Mouse (Mus musculus) kidney, adult 11 months (tissue): ENCODE results near the gene Islr.

Source experiments
- DNase-seq: peaks from one replicate; pipeline ENCODE4 v3.0.0; 2022

The Islr gene

DNA sequence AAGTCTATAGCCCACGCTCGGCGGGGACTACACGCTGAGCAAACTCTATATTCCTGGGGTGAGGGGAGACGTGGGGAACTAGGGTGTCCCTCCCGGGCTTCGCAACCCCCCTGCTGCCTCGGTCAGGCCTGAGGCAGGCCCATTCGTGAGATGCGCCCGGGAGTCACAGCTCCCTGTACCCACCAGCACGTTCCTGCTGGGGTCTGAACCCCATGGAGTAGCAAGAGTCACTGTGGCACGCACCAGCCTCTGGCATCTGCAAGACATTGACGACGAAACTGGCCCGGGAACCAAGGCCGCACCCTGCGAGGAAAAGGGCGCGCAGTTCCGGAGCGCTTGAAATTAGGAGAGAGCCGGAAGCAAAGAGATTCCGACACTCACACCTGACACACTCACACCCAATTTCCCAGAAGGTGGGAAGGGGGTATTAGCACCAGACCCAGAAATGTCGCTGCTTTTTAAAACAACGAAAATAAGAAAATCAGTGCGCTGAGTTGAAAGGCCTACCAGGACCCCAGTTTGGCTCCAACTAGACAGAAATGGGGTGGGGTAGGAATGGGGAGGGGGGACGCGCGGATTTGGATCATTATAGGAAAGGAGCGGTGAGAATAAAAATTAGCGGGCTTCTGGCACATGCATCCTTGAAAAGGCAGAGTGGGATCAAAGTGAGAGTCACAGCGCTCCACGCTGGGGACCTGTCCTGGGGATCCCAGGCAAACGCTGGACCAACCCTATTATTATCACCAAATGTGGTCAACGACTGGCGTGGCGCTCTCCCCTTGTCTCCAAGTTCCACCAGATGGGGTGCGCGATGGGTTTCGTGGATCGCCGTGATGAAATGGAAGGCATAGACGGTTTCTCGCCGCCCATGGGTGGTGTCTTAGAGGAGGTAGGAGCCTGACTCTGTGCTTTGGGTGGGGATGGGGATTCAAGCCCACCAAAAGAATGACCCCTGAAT is 7.2 kb downstream of the Islr start:
- DNase-seq, result no peak

DNA sequence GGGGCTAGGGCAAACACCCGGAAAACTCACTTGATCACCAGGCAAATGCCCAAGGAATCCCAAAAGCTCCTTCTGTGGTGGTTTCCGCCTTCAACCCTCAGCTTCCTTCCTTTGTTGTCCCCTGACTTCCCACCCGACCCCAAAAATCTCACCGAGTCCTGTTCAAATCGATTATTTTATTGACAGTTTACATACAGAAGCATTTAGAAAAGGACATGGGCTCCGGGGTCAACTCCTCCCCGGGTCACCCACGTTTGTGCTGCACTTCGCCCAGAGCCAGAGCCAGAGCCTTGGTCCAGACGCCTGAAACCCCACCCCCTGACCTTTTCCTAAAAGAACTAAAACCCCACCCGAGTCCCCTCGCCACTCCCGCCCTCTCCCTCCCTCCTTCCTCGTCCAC is 8.0 kb downstream of the Islr start:
- DNase-seq, result no peak

DNA sequence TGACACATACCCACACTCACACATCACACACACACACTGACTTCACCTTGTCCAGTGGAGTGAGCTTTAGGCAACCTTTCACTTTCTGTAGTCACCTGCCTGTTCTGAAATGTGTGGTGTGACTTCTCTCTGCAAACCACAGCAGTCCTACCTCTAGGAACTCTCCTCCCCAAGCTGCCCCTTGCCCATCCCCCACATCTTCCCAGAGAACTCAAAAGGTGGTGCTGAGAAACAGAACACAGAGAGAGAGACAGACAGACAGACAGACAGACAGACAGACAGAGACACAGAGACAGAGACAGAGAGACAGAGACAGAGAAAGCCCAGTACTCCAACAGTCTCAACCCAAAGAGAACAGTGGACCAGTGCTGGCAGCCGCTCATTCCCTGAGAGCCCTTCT is 8.4 kb downstream of the Islr start:
- DNase-seq, result no peak

DNA sequence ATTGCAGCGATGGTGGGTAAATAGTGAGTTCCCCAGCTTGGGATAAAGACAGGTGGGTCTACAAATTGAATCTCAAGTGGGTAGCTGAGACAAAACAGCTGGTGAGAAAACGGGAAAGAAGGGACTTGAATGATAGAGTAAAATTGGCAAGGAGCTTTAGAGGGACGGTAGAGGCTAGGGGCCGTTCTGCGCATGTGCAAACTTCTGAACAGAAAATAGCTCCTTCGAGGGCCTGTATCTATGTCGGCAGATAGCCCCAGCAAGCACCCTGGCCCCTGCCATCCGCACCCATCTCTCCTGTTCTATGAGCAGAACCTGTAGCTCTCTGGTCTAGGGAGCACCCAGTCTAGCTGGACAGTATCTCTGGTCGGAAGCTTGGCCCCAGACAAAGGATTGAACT is 9.9 kb downstream of the Islr start:
- DNase-seq, result no peak

DNA sequence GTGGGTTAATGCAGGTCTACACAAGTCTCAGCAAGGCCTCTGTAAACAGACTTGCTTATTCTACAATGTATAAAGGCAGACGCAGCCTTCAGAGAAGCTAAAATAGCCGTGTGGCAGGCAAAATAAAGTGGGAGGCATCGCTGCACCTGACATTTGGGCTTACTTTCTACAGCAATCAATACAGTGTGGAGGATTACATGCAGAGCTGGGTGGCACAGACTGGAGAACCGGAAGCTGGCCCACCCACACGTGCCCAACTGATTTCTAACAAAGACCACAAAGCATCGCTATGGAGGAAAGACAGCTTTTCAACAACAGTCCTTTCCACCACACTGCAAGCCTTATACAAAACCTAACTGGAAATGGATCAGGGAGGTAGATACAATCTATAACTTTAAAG is 19.6 kb downstream of the Islr start:
- DNase-seq, result no peak

GRCm38 (mm10) chr9:58179390-58179789 is 24.7 kb downstream of the Islr start:
- DNase-seq, result no peak

DNA sequence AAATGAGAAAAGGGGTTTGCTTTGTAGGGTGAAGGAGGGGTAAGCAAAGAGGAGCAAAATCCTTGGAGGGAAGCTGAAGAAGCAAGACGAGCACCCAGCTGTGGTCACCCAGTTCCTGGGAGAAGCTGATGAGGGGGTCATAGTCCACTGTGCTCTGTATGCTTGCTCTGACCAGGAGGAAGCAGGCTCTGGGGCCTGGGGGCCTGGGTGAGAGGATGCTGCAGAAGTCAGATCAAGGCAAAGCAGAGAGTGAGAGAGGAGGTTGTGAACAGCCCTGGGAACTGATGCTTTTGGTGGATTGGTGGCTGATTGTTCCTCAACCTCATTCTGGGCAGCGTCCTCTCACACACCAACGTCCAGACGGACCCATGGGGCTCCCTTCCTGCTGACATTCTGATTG is 26.9 kb downstream of the Islr start:
- DNase-seq, result no peak

DNA sequence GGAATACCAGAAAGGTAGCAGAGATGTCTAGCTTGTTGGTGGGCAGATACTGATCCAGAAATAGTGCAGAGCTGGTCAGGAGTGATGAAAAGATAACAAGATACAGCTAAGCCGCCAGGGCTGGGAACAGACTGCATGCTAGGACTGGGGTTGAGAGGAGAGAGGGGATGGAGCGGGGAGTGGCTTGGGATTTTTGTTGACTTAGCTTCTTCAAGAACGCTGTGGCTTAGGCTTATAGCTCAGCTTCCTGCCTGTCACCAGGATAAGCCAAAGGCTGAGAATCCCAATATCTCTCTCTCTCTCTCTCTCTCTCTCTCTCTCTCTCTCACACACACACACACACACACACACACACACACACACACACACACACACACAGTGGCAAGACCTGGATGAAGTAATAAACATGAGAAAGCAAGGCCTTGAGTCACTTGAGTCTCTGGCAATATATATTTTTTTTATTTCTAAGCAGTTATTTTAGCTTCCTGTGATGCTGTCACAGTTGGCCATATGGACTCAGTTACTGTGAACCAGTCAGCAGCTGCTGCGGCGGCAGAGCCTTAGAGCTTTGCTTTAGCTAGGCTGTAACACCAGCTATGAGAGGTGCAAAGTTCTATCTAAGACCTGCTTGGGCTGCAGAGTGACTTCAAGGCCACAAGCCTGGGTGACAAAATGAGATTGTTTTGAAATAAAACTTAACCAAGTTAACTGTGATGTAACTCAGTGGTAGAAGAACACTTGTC is 28.2 kb downstream of the Islr start:
- DNase-seq, result no peak

- DNase-seq, result no peak
Observed at GRCm38 (mm10) chr9:58174818-58175251, 29.3 kb downstream of the Islr start.

- DNase-seq, result no peak
Observed at GRCm38 (mm10) chr9:58172863-58173262, 31.2 kb downstream of the Islr start.

GRCm38 (mm10) chr9:58169426-58169825 is 34.7 kb downstream of the Islr start:
- DNase-seq, result no peak

GRCm38 (mm10) chr9:58168880-58169279 is 35.2 kb downstream of the Islr start:
- no peak for DNase-seq

- no peak for DNase-seq
Observed at GRCm38 (mm10) chr9:58165779-58166178, 38.3 kb downstream of the Islr start.

GRCm38 (mm10) chr9:58163146-58163545 is 41.0 kb downstream of the Islr start:
- DNase-seq, result no peak

GRCm38 (mm10) chr9:58162173-58162572 is 41.9 kb downstream of the Islr start:
- DNase-seq, result no peak

DNA sequence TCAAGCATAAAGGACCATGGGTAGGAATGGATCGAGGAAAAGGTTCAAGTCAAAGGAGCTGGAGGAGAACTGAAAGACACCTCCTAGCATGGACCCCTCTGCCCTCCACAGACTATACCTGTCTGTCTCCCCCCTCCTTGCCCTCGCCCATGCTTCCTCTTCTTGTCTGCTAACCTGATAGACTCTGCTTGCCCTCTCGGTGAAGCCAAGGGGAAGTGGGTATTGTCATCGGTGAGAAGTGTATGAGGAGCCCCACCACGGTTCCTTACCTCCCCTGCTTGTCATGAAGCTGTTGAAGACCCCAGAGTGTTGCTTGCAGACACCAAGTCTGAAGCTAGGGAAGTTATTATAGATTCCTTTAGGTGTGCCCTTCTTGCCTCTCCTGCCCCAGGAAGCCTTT is 43.8 kb downstream of the Islr start:
- no peak for DNase-seq

GRCm38 (mm10) chr9:58159855-58160254 is 44.3 kb downstream of the Islr start:
- DNase-seq, result no peak

GRCm38 (mm10) chr9:58158541-58159311 is 45.4 kb downstream of the Islr start:
- DNase-seq, result no peak

DNA sequence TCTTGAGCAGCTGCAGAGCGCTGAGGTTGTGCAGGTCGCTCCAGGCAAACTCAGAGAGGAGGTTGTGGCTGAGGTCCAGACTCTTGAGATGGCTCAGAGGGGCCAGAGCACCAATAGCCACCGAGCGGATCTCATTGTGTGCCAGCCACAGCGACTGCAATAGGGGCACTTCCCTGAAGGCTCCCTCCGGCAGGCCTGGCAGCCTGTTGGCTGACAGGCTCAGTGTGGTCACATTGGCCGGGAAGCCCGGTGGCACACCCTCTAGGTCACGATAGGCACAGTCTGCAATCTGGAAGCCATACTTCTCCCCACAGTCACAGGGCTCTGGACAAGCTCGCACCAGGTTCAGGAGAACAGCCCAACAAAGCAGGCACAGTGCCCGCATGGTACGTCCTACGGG is 46.3 kb downstream of the Islr start:
- no peak for DNase-seq

- no peak for DNase-seq
Observed at GRCm38 (mm10) chr9:58156819-58157560, 47.1 kb downstream of the Islr start.

- DNase-seq, result peak; percentile 30
Observed at GRCm38 (mm10) chr9:58155366-58155765, 48.7 kb downstream of the Islr start.

DNA sequence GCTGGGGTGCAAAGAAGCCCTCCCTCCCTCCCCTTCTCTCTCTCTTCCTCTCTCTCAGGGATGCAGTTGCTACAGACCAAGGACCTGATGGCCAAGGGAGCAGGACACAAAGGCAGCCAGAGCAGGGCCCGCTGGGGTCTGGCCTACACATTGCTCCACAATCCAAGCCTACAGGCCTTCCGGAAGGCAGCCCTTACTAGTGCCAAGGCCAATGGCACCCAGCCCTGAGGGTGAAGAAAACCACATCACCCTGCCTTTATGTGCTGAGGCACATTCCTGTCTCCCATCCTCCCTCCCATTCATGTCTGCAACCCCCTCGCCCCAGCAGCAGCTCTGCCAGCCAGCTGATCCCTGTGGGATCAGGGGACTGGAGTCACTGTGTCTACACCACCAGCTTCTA is 51.0 kb downstream of the Islr start:
- DNase-seq, result no peak
